Mouse (Mus musculus): ENCODE measurements around the gene Edil3. TPM values are rescaled to one million over a fixed set of nuclear protein-coding genes. Genes with fewer than 3 reads are reported as not detected.

Gene Edil3
- polyA plus RNA-seq, 1 experiment from 2014 or later, result 3.3 TPM

DNA sequence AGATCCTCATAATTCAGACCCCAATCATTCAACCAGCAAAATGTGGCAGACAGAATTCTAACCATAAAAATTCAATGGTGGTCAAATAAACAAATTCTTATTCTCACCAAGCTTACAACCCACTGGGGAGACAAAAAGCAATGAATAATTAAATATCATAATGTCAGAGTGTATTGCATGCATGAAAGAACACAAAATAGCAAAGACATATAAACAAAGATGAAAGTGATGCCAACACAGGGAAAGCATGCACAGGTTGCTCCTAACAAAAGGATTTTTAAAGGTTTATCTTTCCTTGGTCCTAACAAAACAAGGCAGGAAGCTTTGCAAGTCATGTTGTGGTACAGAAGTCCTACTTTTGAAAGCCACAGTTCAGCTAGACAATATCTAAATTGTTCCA is 550.0 kb downstream of the Edil3 start:
- Histone ChIP-seq H3K4me3 (no peak overlapping the region), H3K4me2 (no peak overlapping the region), H3K9me3 (replicated peaks) (no peaks in the 10 kb centered on the region)

DNA sequence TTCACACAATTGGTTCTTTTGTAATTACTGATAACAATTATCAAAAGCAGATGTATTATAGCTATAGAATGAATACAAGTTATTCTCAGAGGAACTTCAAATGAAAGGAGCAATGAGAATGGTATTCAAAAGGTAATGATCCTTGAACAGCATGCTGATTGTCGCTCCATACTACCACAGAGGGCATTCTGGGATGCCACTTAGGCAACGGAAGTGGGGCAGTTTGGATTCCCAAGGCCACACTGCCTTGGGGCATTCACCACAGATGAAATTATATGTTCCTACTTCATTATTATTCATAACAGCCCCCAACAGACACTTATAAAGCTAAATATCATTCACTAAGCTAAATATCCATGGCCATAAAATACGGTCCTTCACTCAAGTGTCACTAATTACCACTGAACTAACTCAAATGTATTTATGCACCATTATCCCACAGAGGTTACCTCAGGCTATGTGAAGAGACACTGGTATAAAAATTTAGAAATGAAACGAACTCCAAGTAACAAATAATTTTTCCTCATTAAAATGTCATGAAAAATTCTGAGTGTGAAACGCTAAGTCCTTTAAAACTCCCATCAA is 550.5 kb downstream of the Edil3 start:
- Histone ChIP-seq H3K4me1 (replicated peaks) (no peaks in the 10 kb centered on the region), H3K4me3 (no peak overlapping the region), H3K36me3 (no peaks in the 10 kb centered on the region), H3K9ac (no peak overlapping the region), H3K27ac (no peak overlapping the region), H3K9me3 (replicated peaks) (no peaks in the 10 kb centered on the region), H3K27me3 (no peaks in the 10 kb centered on the region), H3K4me2 (no peak overlapping the region)
- WGBS, result 84% methylated on average over 5 of the region's 5 CpGs
- ATAC-seq (replicated peaks; ENCODE audit: insufficient number of reproducible peaks, insufficient read depth, low FRiP score, low read depth), result no peak

More for the DNA sequence above, 550.0 kb downstream of the Edil3 start:
- Histone ChIP-seq H3K27me3 (no peaks in the 10 kb centered on the region), H3K27ac (no peak overlapping the region), H3K36me3 (no peaks in the 10 kb centered on the region), H3K9ac (no peak overlapping the region), H3K4me1 (replicated peaks) (no peaks in the 10 kb centered on the region)
- no peak for ATAC-seq (replicated peaks; ENCODE audit: insufficient number of reproducible peaks, insufficient read depth, low FRiP score, low read depth)

All from heart, embryonic 15.5 days (tissue).